Mouse (Mus musculus): Measurements from ENCODE around the gene Rtl10.

DNA sequence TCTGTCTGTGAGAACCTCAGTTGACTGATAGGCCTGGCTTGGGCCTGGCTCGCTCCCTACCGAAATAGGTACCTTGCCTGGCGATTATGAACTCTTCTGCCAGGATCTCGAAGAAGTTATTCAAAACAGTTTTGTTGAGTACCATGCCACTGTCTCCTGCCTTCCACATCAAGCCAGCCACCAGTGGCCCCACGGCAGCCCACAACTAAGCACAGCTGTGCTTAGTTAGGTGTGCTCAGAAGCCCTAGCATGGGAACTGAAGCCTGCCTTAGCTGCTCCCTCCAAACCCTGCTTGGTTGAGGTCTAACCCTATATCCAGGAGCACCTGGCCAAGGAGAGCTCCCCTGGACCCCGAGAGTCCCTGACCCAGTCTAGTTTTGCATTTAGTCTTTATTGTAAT, 2.8 kb downstream of the Rtl10 start:
- TF ChIP-seq ZNF384 (IDR thresholded peaks at IDR 0.05; ENCODE audit: low read depth, low read length) (no peak), CHD2 (IDR thresholded peaks at IDR 0.05; ENCODE audit: low read depth, low read length) (no peak), ZC3H11A (IDR thresholded peaks at IDR 0.05; ENCODE audit: borderline replicate concordance, low read depth, low read length) (no peak), HCFC1 (IDR thresholded peaks at IDR 0.05; ENCODE audit: borderline replicate concordance, insufficient read depth, low read length) (no peak)

Data from ES-E14 (cell line).